10 mouse cellular contexts compared by ENCODE assay signal in genomic region chr2:91081775-91082695, GRCm38 (mm10). TPM values are rescaled to one million over a fixed set of nuclear protein-coding genes. Genes with fewer than 3 reads are reported as not detected.
DNase-seq lines count a peak whose midpoint lies in the region; ATAC-seq lines count a peak whose summit lies in the region.
"Had no signal": no experiment of that assay in that cellular context is flagged by ENCODE, and none has a peak within 500 bp of the region (broad histone marks: within the 10 kb centered on the region; RNA-seq: fewer than 3 reads in every experiment).

Spi1 (plus strand) TSS chr2:91082390.

- peaks cover 6% of the 10 kb centered on the region; the same call in 1 of the 2 replicates for H3K4me1 ChIP-seq in heart, embryonic 12.5 days (replicated peaks)
- H3K4me1 ChIP-seq in midbrain, embryonic 16.5 days (ENCODE audit: control insufficient read depth, insufficient read depth, low read length), result 0 out of 2 replicates have a peak, but pooled peaks cover 5% of the 10 kb centered on the region
- peaks cover 13% of the 10 kb centered on the region for H3K4me1 ChIP-seq in midbrain, embryonic 13.5 days (replicated peaks)

- no peak within 1 kb of the TSS for H3K4me3 ChIP-seq in heart, embryonic 12.5 days
- no peak within 1 kb of the TSS for H3K4me3 ChIP-seq in midbrain, embryonic 16.5 days (ENCODE audit: low read depth, low read length)
- H3K4me3 ChIP-seq in midbrain, embryonic 13.5 days (replicated peaks), result no peak within 1 kb of the TSS
- H3K4me3 ChIP-seq: forebrain, embryonic 13.5 days had no signal

- H3K9me3 ChIP-seq in heart, embryonic 12.5 days (replicated peaks), result no peaks in the 10 kb centered on the region
- H3K9me3 ChIP-seq in midbrain, embryonic 16.5 days (replicated peaks; ENCODE audit: control insufficient read depth, low read length, poor library complexity, severe bottlenecking), result no peaks in the 10 kb centered on the region
- no peaks in the 10 kb centered on the region for H3K9me3 ChIP-seq in midbrain, embryonic 13.5 days
- H3K9me3 ChIP-seq: forebrain, embryonic 13.5 days had no signal

- no peak for DNase-seq in heart, adult 8-10 months (ENCODE audit: low spot score)
- no peak for DNase-seq in ovary, postnatal 36 days (ENCODE audit: low spot score)
- DNase-seq in yolk sac, embryonic 10.5 days (ENCODE audit: low spot score), result no peak
- DNase-seq: cerebellum, adult 2 months had no signal

- no peak within 1 kb of the TSS for H3K4me2 ChIP-seq in heart, embryonic 12.5 days
- H3K4me2 ChIP-seq in midbrain, embryonic 16.5 days (ENCODE audit: low read length), result no peak within 1 kb of the TSS
- H3K4me2 ChIP-seq in midbrain, embryonic 13.5 days (replicated peaks), result no peak within 1 kb of the TSS
- H3K4me2 ChIP-seq: forebrain, embryonic 13.5 days had no signal

- H3K27ac ChIP-seq in heart, embryonic 12.5 days (ENCODE audit: poor library complexity, severe bottlenecking), result no peak within 1 kb of the TSS
- H3K27ac ChIP-seq in midbrain, embryonic 16.5 days (ENCODE audit: low read length), result no peak within 1 kb of the TSS
- H3K27ac ChIP-seq in midbrain, embryonic 13.5 days, result no peak within 1 kb of the TSS
- H3K27ac ChIP-seq: forebrain, embryonic 13.5 days had no signal

- H3K27me3 ChIP-seq in heart, embryonic 12.5 days (replicated peaks), result no peaks in the 10 kb centered on the region
- no peaks in the 10 kb centered on the region for H3K27me3 ChIP-seq in midbrain, embryonic 16.5 days (ENCODE audit: control insufficient read depth, insufficient read depth, low read depth, low read length)
- H3K27me3 ChIP-seq in midbrain, embryonic 13.5 days, result no peaks in the 10 kb centered on the region

- 0 out of 2 replicates have a peak within 1 kb of the TSS, but pooled peaks have one; percentile 22 for H3K9ac ChIP-seq in heart, embryonic 12.5 days
- H3K9ac ChIP-seq in midbrain, embryonic 16.5 days (ENCODE audit: low read depth, low read length), result 0 out of 2 replicates have a peak within 1 kb of the TSS, but pooled peaks have one; percentile 3
- H3K9ac ChIP-seq in midbrain, embryonic 13.5 days (replicated peaks), result no peak within 1 kb of the TSS
- H3K9ac ChIP-seq: forebrain, embryonic 13.5 days had no signal

- no peak for ATAC-seq in heart, embryonic 12.5 days (ENCODE audit: insufficient number of reproducible peaks, low FRiP score)
- no peak for ATAC-seq in midbrain, embryonic 16.5 days
- no peak for ATAC-seq in midbrain, embryonic 13.5 days
- ATAC-seq in granulocyte monocyte progenitor cell, adult 5-6 weeks (replicated peaks; ENCODE audit: poor library complexity, severe bottlenecking), result no peak
- ATAC-seq in megakaryocyte progenitor cell, adult 5-6 weeks (replicated peaks; ENCODE audit: poor library complexity), result no peak
- ATAC-seq: forebrain, embryonic 13.5 days had no signal

- no peaks in the 10 kb centered on the region for H3K36me3 ChIP-seq in heart, embryonic 12.5 days
- no peaks in the 10 kb centered on the region for H3K36me3 ChIP-seq in midbrain, embryonic 16.5 days (ENCODE audit: control insufficient read depth, insufficient read depth, low read length)
- no peaks in the 10 kb centered on the region for H3K36me3 ChIP-seq in midbrain, embryonic 13.5 days

- 81% methylated on average over 13 of the region's 13 CpGs for WGBS in heart, embryonic 12.5 days
- WGBS in midbrain, embryonic 16.5 days, result 85% methylated on average over 13 of the region's 13 CpGs
- 82% methylated on average over 13 of the region's 13 CpGs for WGBS in midbrain, embryonic 13.5 days

RNA-seq across cellular contexts. Expression of gene Spi1, which starts in this region (rescaled TPM):
- polyA plus RNA-seq in heart, embryonic 12.5 days (2016; fragmentation: Nextera tagmentation; extraction: Ambion mirVana), result 3.0 and 3.1 TPM in 2 replicates
- 1 to 10 TPM; 2.8 to 6.1 (median 3.2) TPM for total RNA-seq in heart, adult 8-10 months (2022)
- 2.1 and 2.8 TPM in 2 replicates for polyA plus RNA-seq in midbrain, embryonic 16.5 days (2015; fragmentation: Nextera tagmentation; extraction: Ambion mirVana)
- 1.8 and 3.0 TPM in 2 replicates for polyA plus RNA-seq in midbrain, embryonic 13.5 days (2015; fragmentation: Nextera tagmentation; extraction: Ambion mirVana)
- total RNA-seq in granulocyte monocyte progenitor cell, adult 5-6 weeks (2014; fragmentation: Nextera tagmentation), result 208 and 244 TPM in 2 replicates
- total RNA-seq in granulocyte monocyte progenitor cell, adult 5-6 weeks (2017), result 114 and 139 TPM in 2 replicates
- 182 and 235 TPM in 2 replicates for total RNA-seq in megakaryocyte progenitor cell, adult 5-6 weeks (2015)
- 82.5 and 97.3 TPM in 2 replicates for total RNA-seq in megakaryocyte progenitor cell, adult 5-6 weeks (2017)

Comparison
In these comparisons a context has a peak if more than half of its experiments do, and no peak if none do; other contexts are left out.
1. RNA of gene Spi1 (total RNA-seq): 114 to 244 TPM in granulocyte monocyte progenitor cell, adult 5-6 weeks and 82.5 to 235 TPM in megakaryocyte progenitor cell, adult 5-6 weeks; 2.8 to 6.1 TPM in heart, adult 8-10 months; every median in the first group is over 10 times any median in the second.